Mouse (Mus musculus) bone marrow, adult 2 months (tissue): Measurements from ENCODE around the gene Mgat3.

Experiments used
- CTCF ChIP-seq: fragments of 200-500 bp; IDR thresholded peaks from 2 replicates; pipeline ENCODE4 v1.5.1; 2011; ENCODE audit warnings: low read length, control low read depth; ENCODE audit not compliant: control insufficient read depth, insufficient read depth
- POLR2A ChIP-seq: fragments of 200-500 bp; IDR thresholded peaks from 2 replicates; pipeline ENCODE4 v1.6.1; 2011; ENCODE audit warnings: low read depth, mild to moderate bottlenecking, control low read depth, low read length, borderline replicate concordance; ENCODE audit not compliant: control insufficient read depth

GRCm38 (mm10) chr15:80221031-80221430 lies 47.5 kb downstream of the Mgat3 start:
- TF ChIP-seq CTCF (no peak), POLR2A (no peak)
